ENCODE assay signal across 24 mouse cellular contexts in genomic region chr14:105056171-105056570, GRCm38 (mm10).
"Had no signal": no experiment of that assay in that cellular context is flagged by ENCODE, and none has a peak within 500 bp of the region (broad histone marks: within the 10 kb centered on the region; RNA-seq: fewer than 3 reads in every experiment).

No protein-coding gene starts in this region.

- DNase-seq: cerebellum, postnatal 10 days; cerebellum, postnatal 14 days; cerebellum, postnatal 25 days; cerebellum, postnatal 36 days; embryo, embryonic 11 days; forebrain, postnatal 0 days; gastrocnemius, adult 2 months; gastrocnemius, postnatal 10 days; gastrocnemius, postnatal 14 days; gastrocnemius, postnatal 25 days; gastrocnemius, postnatal 36 days; heart, adult 11 months; heart, adult 18-20 months; heart, adult 2 months had no signal

- H3K27ac ChIP-seq: embryonic facial prominence, embryonic 10.5 days; embryonic facial prominence, embryonic 12.5 days; embryonic facial prominence, embryonic 13.5 days; embryonic facial prominence, embryonic 15.5 days; forebrain, embryonic 10.5 days; forebrain, embryonic 12.5 days; forebrain, embryonic 13.5 days; forebrain, embryonic 15.5 days; gastrocnemius, adult 2 months; heart, adult 2 months; heart, embryonic 10.5 days had no signal

- H3K4me2 ChIP-seq: embryonic facial prominence, embryonic 12.5 days; embryonic facial prominence, embryonic 13.5 days; embryonic facial prominence, embryonic 15.5 days; forebrain, embryonic 12.5 days; forebrain, embryonic 13.5 days; forebrain, embryonic 15.5 days had no signal

- H3K9ac ChIP-seq: embryonic facial prominence, embryonic 12.5 days; embryonic facial prominence, embryonic 13.5 days; embryonic facial prominence, embryonic 15.5 days; forebrain, embryonic 12.5 days; forebrain, embryonic 13.5 days; forebrain, embryonic 15.5 days; forebrain, postnatal 0 days had no signal

- H3K27me3 ChIP-seq: embryonic facial prominence, embryonic 12.5 days; embryonic facial prominence, embryonic 13.5 days; embryonic facial prominence, embryonic 15.5 days; forebrain, embryonic 12.5 days; forebrain, embryonic 13.5 days; forebrain, embryonic 15.5 days had no signal

- H3K36me3 ChIP-seq: embryonic facial prominence, embryonic 10.5 days; embryonic facial prominence, embryonic 12.5 days; embryonic facial prominence, embryonic 13.5 days; embryonic facial prominence, embryonic 15.5 days; forebrain, embryonic 10.5 days; forebrain, embryonic 12.5 days; forebrain, embryonic 15.5 days; heart, embryonic 10.5 days had no signal

- H3K4me1 ChIP-seq: embryonic facial prominence, embryonic 10.5 days; embryonic facial prominence, embryonic 12.5 days; embryonic facial prominence, embryonic 13.5 days; embryonic facial prominence, embryonic 15.5 days; forebrain, embryonic 10.5 days; forebrain, embryonic 12.5 days; forebrain, embryonic 13.5 days; forebrain, embryonic 15.5 days; heart, embryonic 10.5 days had no signal

- H3K4me3 ChIP-seq: embryonic facial prominence, embryonic 10.5 days; embryonic facial prominence, embryonic 12.5 days; embryonic facial prominence, embryonic 13.5 days; embryonic facial prominence, embryonic 15.5 days; erythroblast, embryonic 14.5 days; forebrain, embryonic 10.5 days; forebrain, embryonic 12.5 days; forebrain, embryonic 13.5 days; forebrain, embryonic 15.5 days; gastrocnemius, adult 2 months; heart, adult 2 months; heart, embryonic 10.5 days had no signal

- H3K9me3 ChIP-seq: embryonic facial prominence, embryonic 10.5 days; embryonic facial prominence, embryonic 12.5 days; embryonic facial prominence, embryonic 15.5 days; forebrain, embryonic 10.5 days; forebrain, embryonic 12.5 days; forebrain, embryonic 13.5 days; forebrain, embryonic 15.5 days; heart, embryonic 10.5 days had no signal
